Comparison of ENCODE assay signal across 16 mouse cellular contexts in the genomic region with DNA sequence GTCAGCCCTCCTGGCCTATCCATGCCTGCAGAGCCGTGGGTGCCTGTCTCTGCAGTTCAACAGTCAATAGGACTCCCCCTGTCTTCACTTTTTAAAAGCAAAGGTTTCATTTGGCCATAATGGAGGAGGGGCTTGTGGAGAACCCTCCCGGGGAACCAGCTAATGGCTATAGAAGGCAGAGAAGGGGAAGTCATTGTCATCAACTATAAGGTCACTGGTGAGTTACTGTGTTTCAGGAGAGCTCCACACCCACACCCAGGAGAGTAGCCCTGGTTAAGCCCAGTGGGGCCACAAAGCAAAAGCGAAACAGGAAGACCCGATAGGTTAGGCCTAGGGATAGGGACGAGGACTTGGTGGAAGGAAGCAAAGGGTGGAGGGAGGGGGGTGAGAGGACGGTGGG.
DNase-seq lines count a peak whose midpoint lies in the region; ATAC-seq and TF ChIP-seq lines count a peak whose summit lies in the region.
"Had no signal": no experiment of that assay in that cellular context is flagged by ENCODE, and none has a peak within 500 bp of the region (broad histone marks: within the 10 kb centered on the region; RNA-seq: fewer than 3 reads in every experiment).

No protein-coding gene starts in this region.

- no peak overlapping the region for H3K4me2 ChIP-seq in lung, embryonic 16.5 days (ENCODE audit: low read depth, low read length)
- H3K4me2 ChIP-seq in neural tube, embryonic 15.5 days, result no peak overlapping the region
- no peak overlapping the region for H3K4me2 ChIP-seq in kidney, embryonic 15.5 days
- H3K4me2 ChIP-seq: heart, embryonic 15.5 days; hindbrain, embryonic 15.5 days had no signal

- ATAC-seq in lung, embryonic 16.5 days (ENCODE audit: low read depth), result no peak
- ATAC-seq in hematopoietic stem cell, adult 5-6 weeks (replicated peaks in 1 of 2; ENCODE audit: insufficient read depth in 1 of 2, low FRiP score in 2 of 2, low TSS enrichment in 1 of 2, low read depth in 1 of 2, poor library complexity in 2 of 2, severe bottlenecking in 2 of 2), result peak; percentile 73 to 74
- ATAC-seq in megakaryocyte-erythroid progenitor cell, adult 5-6 weeks (replicated peaks; ENCODE audit: low FRiP score, low TSS enrichment, poor library complexity, severe bottlenecking), result peak; percentile 46; the same call in 1 of the 2 replicates
- no peak for ATAC-seq in neural tube, embryonic 15.5 days (ENCODE audit: low FRiP score)
- ATAC-seq in kidney, embryonic 15.5 days (replicated peaks; ENCODE audit: low FRiP score), result no peak

- TF ChIP-seq CTCF in bone marrow, adult 2 months (IDR thresholded peaks at IDR 0.05; ENCODE audit: control insufficient read depth, insufficient read depth, low read length), result no peak

- no peak for DNase-seq in lung, postnatal 36 days
- no peak for DNase-seq in thymus, postnatal 10 days (ENCODE audit: low spot score in 2 of 2)
- DNase-seq: adrenal gland, postnatal 14 days; cerebellum, postnatal 36 days; gastrocnemius, postnatal 14 days; kidney, adult 18-20 months; thymus, postnatal 4 days had no signal

- H3K4me1 ChIP-seq in lung, embryonic 16.5 days (replicated peaks; ENCODE audit: control insufficient read depth, insufficient read depth, low read length), result peaks cover 29% of the 10 kb centered on the region
- peaks cover 1% of the 10 kb centered on the region for H3K4me1 ChIP-seq in bone marrow, adult 2 months (ENCODE audit: control insufficient read depth, insufficient read depth, low read length)
- peaks cover 5% of the 10 kb centered on the region; the same call in 1 of the 2 replicates for H3K4me1 ChIP-seq in neural tube, embryonic 15.5 days
- peaks cover 43% of the 10 kb centered on the region for H3K4me1 ChIP-seq in kidney, embryonic 15.5 days

- no peaks in the 10 kb centered on the region for H3K27me3 ChIP-seq in lung, embryonic 16.5 days (ENCODE audit: control insufficient read depth, insufficient read depth, low read depth, low read length)
- H3K27me3 ChIP-seq in neural tube, embryonic 15.5 days (replicated peaks), result peaks cover 17% of the 10 kb centered on the region
- peaks cover 17% of the 10 kb centered on the region for H3K27me3 ChIP-seq in kidney, embryonic 15.5 days
- H3K27me3 ChIP-seq: heart, embryonic 15.5 days had no signal

- no peaks in the 10 kb centered on the region for H3K36me3 ChIP-seq in lung, embryonic 16.5 days (ENCODE audit: control insufficient read depth, insufficient read depth, low read length)
- no peaks in the 10 kb centered on the region for H3K36me3 ChIP-seq in neural tube, embryonic 15.5 days
- H3K36me3 ChIP-seq in kidney, embryonic 15.5 days, result no peaks in the 10 kb centered on the region
- H3K36me3 ChIP-seq: heart, embryonic 15.5 days; hindbrain, embryonic 15.5 days; midbrain, embryonic 10.5 days had no signal

- no peak overlapping the region for H3K27ac ChIP-seq in lung, embryonic 16.5 days (ENCODE audit: low read length)
- H3K27ac ChIP-seq in bone marrow, adult 2 months (ENCODE audit: control insufficient read depth, insufficient read depth, low read depth, low read length, poor library complexity), result peak overlapping the region; percentile 26
- H3K27ac ChIP-seq in neural tube, embryonic 15.5 days (replicated peaks), result no peak overlapping the region
- H3K27ac ChIP-seq in kidney, embryonic 15.5 days, result no peak overlapping the region
- H3K27ac ChIP-seq: heart, embryonic 15.5 days; hindbrain, embryonic 15.5 days had no signal

- 0 out of 2 replicates have a peak overlapping the region, but pooled peaks have one; percentile 18 for H3K9ac ChIP-seq in lung, embryonic 16.5 days (ENCODE audit: low read length)
- H3K9ac ChIP-seq in neural tube, embryonic 15.5 days (replicated peaks), result no peak overlapping the region
- no peak overlapping the region for H3K9ac ChIP-seq in kidney, embryonic 15.5 days
- H3K9ac ChIP-seq: heart, embryonic 15.5 days; hindbrain, embryonic 15.5 days had no signal

- H3K4me3 ChIP-seq in lung, embryonic 16.5 days (ENCODE audit: low read length), result no peak overlapping the region
- no peak overlapping the region for H3K4me3 ChIP-seq in bone marrow, adult 2 months (replicated peaks; ENCODE audit: control insufficient read depth, low read depth, low read length)
- H3K4me3 ChIP-seq in neural tube, embryonic 15.5 days (replicated peaks), result no peak overlapping the region
- no peak overlapping the region for H3K4me3 ChIP-seq in kidney, embryonic 15.5 days (replicated peaks)
- H3K4me3 ChIP-seq: heart, embryonic 15.5 days; hindbrain, embryonic 15.5 days; midbrain, embryonic 10.5 days had no signal

- 47% methylated on average over 6 of the region's 6 CpGs for WGBS in lung, embryonic 16.5 days
- WGBS in bone marrow, adult 2 months, result 6% methylated on average over 6 of the region's 6 CpGs
- WGBS in neural tube, embryonic 15.5 days, result 48% methylated on average over 6 of the region's 6 CpGs
- 48% methylated on average over 6 of the region's 6 CpGs for WGBS in kidney, embryonic 15.5 days

- no peak for TF ChIP-seq POLR2A in bone marrow, adult 2 months (IDR thresholded peaks at IDR 0.05; ENCODE audit: borderline replicate concordance, control insufficient read depth, low read depth, low read length)

- H3K9me3 ChIP-seq in lung, embryonic 16.5 days (ENCODE audit: control insufficient read depth, low read length), result no peaks in the 10 kb centered on the region
- H3K9me3 ChIP-seq in neural tube, embryonic 15.5 days (replicated peaks), result no peaks in the 10 kb centered on the region
- no peaks in the 10 kb centered on the region for H3K9me3 ChIP-seq in kidney, embryonic 15.5 days (replicated peaks)
- H3K9me3 ChIP-seq: heart, embryonic 15.5 days; hindbrain, embryonic 15.5 days; midbrain, embryonic 10.5 days had no signal

Comparison
In these comparisons a context has a peak if more than half of its experiments do, and no peak if none do; other contexts are left out.
1. ATAC-seq: peak in hematopoietic stem cell, adult 5-6 weeks (2 of 2) and megakaryocyte-erythroid progenitor cell, adult 5-6 weeks (single experiment); none in lung, embryonic 16.5 days (single experiment), neural tube, embryonic 15.5 days (single experiment) and kidney, embryonic 15.5 days (single experiment).